Mouse (Mus musculus) adrenal gland (tissue): ENCODE measurements around the gene Blvra.
"Not testable (repeated sequence)": the region's sequence is repeated elsewhere in the genome, so short reads cannot be mapped to it uniquely, and the experiment has no call there.

ENCODE experiments used
- intact Hi-C: fragments of 180-260 bp; cut with DNase I; formaldehyde crosslinking; loops from one replicate; pipeline ENCODE4 v1.15.1; 2025
- microRNA-seq, 2 experiments: library from miRNA; unstranded; fragments of <30 nt; microRNA quantifications; one replicate each; pipeline ENCODE4; 2019

Blvra gene

DNA sequence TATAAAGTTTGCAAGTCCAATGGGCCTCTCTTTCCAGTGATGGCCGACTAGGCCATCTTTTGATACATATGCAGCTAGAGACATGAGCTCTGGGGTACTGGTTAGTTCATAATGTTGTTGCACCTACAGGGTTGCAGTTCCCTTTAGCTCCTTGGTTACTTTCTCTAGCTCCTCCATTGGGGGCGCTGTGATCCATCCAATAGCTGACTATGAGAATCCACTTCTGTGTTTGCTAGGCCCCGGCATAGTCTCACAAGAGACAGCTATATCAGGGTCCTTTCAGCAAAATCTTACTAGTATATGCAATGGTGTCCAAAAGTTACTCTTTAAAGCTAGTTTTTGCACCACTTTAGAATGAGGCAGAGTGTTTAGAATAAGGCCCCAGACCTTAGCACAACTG is 64.8 kb downstream of the Blvra start:
- intact Hi-C loops, result not testable (repeated sequence)

DNA sequence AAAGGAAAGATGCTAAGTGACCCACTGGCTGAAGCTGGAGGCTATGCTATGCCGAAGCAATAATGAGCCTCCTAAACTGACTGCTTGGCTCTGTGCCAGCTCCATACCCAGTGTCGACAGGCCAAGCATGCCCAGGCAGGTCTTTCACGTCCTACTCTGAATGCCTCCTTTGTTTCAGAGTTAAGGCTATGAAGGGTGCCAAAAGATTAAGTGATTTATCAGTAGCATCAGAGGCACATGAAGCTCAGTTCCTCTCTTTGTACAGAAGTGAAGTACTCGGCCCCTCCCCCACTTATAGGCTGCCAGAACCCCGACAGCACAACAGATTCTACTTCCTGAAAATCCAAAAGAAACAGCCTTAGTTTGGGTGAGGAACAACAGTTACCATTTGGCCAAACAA is 66.5 kb downstream of the Blvra start:
- intact Hi-C loops, result no loop called here

DNA sequence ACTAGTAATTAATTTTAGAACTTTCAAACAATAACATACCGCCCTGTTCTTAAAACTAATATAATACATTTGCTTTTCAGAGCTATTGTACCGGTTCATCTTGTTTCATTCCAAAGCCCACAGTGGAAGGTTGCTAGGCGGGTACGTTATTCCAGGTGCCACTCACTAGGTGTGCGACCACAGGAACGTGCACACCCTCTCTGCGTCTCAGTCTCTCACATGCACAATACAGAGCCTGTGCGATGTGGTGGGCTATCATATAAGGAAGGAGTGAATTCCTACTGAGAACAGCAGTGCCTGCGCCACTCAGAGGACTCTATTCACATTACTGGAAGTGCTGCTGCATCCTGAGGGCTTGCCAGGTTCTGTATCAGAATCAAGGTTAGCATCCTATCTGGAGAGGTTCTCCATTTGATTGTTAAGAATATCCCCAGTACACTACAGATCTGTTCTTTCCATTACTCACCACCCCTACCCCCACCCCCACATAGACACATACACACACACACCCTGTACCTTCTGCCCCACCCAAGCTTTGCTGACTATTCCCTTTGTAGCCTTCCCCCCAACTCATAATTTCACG is 67.5 kb downstream of the Blvra start:
- intact Hi-C loops, result no loop called here

DNA sequence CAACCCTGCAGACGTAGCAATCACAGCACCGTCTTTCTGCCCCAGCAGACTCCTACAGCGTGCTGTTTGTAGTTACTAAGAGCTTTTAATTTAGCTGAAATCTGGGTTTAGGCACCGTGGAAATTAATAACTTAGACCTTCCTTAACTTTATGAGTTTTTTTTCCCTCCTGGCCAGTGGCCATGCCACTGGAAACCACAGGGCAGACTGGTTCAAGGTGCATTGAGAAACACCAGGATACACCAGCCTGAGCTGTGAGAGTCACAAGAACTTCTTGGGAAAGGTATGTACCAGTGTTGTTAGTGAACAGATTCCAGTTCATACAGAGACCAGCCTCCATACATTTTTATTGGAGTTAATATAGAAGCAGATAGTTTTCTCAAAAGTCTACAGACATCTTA is 68.0 kb downstream of the Blvra start:
- intact Hi-C loops, result no loop called here

DNA sequence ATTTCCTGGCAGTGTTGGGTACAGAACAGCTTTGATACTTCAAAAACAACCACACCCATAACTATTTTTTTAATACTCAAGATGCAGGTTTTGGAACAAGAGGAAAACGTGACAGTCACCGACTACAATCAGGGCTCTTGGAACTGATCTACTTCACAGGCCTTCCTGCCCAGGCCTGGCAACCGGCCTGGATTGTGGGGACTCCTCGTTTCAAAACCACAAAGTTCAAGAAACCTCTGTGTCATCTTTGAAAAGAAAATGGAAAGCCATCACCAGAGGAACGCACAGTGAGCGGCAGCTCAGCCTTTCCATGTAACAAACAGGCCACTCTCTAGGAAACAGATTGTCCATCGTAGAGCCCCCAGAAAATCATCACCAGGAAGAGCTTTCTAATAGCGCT is 68.6 kb downstream of the Blvra start:
- intact Hi-C loops, result no loop called here

DNA sequence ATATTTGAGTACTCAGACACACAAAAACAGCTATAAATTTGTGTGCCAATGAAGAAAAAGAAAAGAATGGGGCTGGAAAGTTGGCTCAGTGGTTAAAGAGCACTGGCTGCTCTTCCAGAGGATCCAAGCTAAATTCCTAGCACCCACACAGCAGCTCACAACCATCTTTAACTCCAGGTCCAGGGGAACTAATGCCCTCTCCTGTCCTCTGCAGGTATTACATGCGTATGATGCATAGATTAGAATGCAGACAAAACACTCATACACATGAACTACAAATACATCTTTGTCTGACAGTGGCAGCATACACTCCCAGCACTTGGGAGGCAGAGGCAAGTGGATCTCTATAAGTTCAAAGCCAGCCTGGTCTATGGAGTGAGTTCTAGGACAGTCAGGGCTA is 69.1 kb downstream of the Blvra start:
- intact Hi-C loops, result no loop called here

DNA sequence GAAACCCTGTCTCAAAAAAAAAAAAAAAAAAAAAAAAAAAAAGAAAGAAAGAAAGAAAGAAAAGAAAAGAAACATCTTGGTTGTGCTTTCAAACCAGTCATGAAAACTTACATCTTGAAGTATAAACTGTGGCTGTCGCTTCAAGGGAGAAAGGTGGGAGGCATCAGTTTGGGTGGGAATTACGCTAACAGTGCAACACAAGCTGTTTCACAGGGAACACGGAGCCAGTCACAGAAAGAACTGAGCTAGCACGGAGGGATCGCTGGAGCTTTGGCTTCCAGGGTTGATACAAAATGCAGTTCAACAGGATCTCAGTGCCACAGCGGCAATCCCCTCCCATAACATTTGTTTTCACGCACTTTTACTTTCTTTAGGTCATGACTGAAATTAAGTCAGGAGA is 69.5 kb downstream of the Blvra start:
- intact Hi-C loops, result no loop called here

DNA sequence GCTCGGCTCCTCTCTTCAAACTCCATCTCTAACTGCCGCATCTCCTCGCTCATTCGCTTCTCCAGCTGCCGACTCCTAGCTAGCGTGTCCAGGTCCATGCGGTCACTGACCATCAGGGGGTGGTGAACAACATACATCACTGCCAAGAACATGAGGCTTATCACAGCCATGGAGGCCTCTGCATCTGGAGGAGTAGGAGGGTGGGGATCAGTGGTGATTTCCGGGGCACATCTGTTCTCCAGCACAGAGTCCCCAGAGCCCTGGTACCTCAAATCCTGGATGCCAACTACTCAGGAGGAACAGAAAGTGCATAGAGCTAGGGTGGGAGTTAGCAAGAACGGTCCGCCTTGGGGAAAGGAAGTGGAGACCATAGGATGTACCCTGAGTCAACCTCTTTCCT is 71.6 kb downstream of the Blvra start:
- intact Hi-C loops, result no loop called here

DNA sequence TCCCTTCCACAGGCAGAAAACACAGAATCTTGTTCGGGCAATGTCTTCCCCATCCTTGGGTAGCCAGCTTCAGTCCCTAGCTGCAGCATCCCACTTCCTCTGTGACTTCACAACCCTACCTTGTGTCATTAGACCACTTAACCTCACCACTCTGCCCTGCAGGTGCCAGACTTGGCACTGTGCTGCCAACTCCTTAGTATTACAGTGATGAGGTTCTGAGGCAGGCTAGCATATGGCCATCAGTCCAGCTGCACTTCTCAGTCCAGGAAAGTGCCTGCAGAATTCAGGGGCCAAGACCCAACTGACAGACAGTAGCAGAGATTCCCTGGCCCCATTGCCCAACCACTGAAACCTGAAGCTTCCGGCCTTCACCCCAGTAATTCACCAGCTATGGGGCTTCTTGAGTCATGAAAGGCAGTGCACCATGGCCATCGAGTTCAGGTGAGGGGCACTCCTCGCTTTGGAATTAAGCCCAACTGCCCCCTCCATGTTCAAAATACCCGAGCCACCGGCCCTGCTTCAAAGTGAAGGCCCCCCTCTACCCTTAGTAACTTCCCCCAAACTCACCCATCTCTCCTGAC is 72.2 kb downstream of the Blvra start:
- intact Hi-C loops, result no loop called here

DNA sequence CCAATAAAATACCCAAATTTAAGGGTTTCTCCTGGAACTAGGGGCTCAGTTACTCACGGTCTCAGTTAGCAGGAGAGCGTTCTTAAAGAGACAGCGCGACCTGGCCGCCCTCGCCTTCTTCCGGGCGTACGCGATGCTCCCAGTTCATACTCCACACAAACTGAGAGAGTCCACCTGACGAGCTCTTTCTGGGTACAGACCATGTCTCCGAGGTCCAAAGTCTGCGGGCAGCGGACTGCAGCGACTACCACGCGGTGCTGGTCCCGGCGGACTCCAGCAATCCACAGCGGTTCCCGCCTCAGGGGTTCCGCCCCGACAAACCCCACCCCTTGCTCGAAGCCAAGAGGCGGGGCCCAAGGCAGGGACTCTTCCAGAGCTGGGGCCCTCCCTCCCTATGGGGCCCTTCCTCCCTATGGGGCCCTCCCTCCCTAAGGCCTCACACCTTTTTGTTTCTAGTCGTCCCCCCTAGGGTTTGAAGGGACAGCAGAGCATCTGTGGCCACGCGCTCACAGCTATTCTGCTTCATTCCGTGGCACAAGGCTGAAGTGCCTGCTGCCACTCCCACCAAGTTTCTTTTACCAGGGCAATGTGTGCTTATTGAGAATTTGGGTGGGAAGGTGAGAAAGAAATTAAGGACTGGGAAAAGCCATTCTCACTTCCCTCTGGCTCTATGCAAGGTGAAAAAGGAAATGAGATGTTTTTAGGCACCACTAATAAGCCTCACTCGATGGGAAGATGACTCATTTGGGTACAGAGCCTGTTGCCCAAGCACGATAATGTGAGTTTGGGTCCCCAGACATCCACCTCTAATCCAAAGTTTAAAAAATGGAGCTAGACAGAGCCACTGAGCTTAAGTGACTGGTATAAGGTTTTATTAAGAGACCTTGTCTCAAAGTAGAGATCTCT is 72.9 kb downstream of the Blvra start, which contains the start of gene Itpripl1:
Itpripl1 (minus strand) TSS at position 285 of the 906 bp plus-strand sequence.
- intact Hi-C loops, result no loop called here

DNA sequence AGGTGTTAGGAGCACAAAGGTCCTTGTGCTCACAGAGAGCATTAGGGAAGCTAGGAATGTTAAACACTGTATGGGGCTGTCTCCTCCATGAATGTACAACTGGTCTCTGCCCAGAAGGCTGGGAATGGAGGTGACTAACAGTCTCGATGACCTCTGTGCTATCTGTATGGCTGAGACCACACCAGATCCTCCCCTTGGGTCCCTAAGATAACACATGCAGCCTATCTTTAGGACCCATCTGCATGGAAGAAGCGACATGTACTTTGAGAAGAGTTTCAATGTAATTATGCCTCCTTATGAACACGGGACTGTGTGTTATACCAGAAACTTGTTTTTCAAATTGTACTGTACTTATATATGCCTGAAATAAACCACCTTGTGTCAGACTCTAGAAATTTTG is 75.2 kb downstream of the Blvra start:
- intact Hi-C loops, result no loop called here

Small RNA genes within 50 kb of the gene (microRNA-seq; reads per million reads assigned to microRNA genes)
- 0 reads per million in 2 experiments for gene Gm24081
